Mouse (Mus musculus) G1E (cell line): Measurements from ENCODE around the gene Dennd2d. TPM values are rescaled to one million over a fixed set of nuclear protein-coding genes. Genes with fewer than 3 reads are reported as not detected.

Experiments used
- ATAC-seq: 2 replicates; pipeline ENCODE4 v1.8.0; 2016; ENCODE audit warnings: mild to moderate bottlenecking; ENCODE audit not compliant: insufficient number of reproducible peaks, poor library complexity, low FRiP score, severe bottlenecking; ENCODE audit errors: extremely low read depth
- DNase-seq: peaks from one replicate; pipeline ENCODE4 v3.0.0; 2012; ENCODE audit warnings: low spot score
- H3K27me3 ChIP-seq: 2 replicates; pipeline ENCODE4 v1.6.1; 2012; ENCODE audit warnings: mild to moderate bottlenecking, low read length, inconsistent platforms; ENCODE audit not compliant: insufficient read depth
- H3K36me3 ChIP-seq: replicated peaks from 2 replicates; pipeline ENCODE3; 2012; ENCODE audit warnings: mild to moderate bottlenecking, inconsistent platforms
- H3K4me1 ChIP-seq: 2 replicates; pipeline ENCODE4 v1.6.1; 2012; ENCODE audit warnings: low read depth, low read length, inconsistent platforms, mixed read lengths; ENCODE audit not compliant: insufficient read depth
- H3K4me3 ChIP-seq: 2 replicates; pipeline ENCODE4 v1.5.1; 2012; ENCODE audit warnings: low read depth, mild to moderate bottlenecking, inconsistent platforms, low read length, moderate library complexity, mixed read lengths
- H3K9me3 ChIP-seq: replicated peaks from 2 replicates; pipeline ENCODE4 v1.6.1; 2012; ENCODE audit warnings: inconsistent platforms
- CTCF ChIP-seq: IDR thresholded peaks from 2 replicates; pipeline ENCODE4 v1.5.1; 2012; ENCODE audit warnings: low read depth, low read length, inconsistent platforms, mixed read lengths
- GATA1 ChIP-seq: IDR thresholded peaks from 2 replicates; pipeline ENCODE4 v1.6.1; 2012; ENCODE audit warnings: borderline replicate concordance, low read length, inconsistent platforms, mixed read lengths
- GATA2 ChIP-seq: IDR thresholded peaks from 2 replicates; pipeline ENCODE4 v1.6.1; 2012; ENCODE audit warnings: low read depth, low read length, inconsistent platforms, borderline replicate concordance
- POLR2AphosphoS5 ChIP-seq: IDR thresholded peaks from 2 replicates; pipeline ENCODE4 v1.6.1; 2012; ENCODE audit warnings: low read depth, low read length, inconsistent platforms; ENCODE audit not compliant: insufficient replicate concordance
- TAL1 ChIP-seq: conservative IDR thresholded peaks from 2 replicates; pipeline ENCODE4 v1.6.1; 2012; ENCODE audit warnings: low read depth, low read length, inconsistent platforms, mixed read lengths
- polyA plus RNA-seq: library from polyadenylated mRNA; stranded (reverse); fragments of >175 nt; gene quantifications from 2 replicates; pipeline ENCODE4 v1.2.3, GENCODE M21; 2012
- total RNA-seq, 2 experiments: library from RNA; stranded (forward) in 1 of 2; stranded (reverse) in 1 of 2; fragments of 200-1000 nt in 1 of 2; fragments of >200 nt in 1 of 2; fragmentation: Nextera tagmentation in 1 of 2; gene quantifications; 2 replicates each; pipeline ENCODE4 v1.2.3; 2014 to 2017

Dennd2d gene
- total and polyA plus RNA-seq, 3 experiments = 0.15 to 0.53 (median 0.49) TPM

DNA sequence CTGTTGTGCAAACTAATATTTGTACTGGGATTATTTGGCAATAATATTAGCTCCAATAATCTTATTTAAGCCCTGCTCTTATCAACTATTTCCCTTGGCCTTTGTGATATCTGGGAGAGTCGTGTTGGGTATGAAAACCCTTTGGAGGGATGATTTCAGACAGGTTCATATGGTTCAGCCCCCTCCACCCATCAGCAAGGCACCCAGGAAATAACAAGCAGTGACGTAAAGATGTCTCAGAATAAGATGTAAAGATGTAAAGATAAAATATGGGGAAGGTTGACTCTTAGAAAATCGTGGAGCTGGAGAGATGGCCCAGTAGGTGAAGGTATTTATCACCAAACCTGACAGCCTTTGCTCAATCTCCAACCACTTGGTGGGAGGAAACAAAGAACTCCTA lies 19.7 kb upstream of the Dennd2d start:
- no peaks in the 10 kb centered on the region for H3K36me3 ChIP-seq
- no peak overlapping the region for H3K4me3 ChIP-seq
- TF ChIP-seq GATA1 (no peak), TAL1 (no peak), CTCF (no peak), POLR2AphosphoS5 (no peak), GATA2 (no peak)
- H3K27me3 ChIP-seq = no peaks in the 10 kb centered on the region
- no peaks in the 10 kb centered on the region for H3K9me3 ChIP-seq
- ATAC-seq (no peak), DNase-seq (no peak)
- H3K4me1 ChIP-seq = no peaks in the 10 kb centered on the region

DNA sequence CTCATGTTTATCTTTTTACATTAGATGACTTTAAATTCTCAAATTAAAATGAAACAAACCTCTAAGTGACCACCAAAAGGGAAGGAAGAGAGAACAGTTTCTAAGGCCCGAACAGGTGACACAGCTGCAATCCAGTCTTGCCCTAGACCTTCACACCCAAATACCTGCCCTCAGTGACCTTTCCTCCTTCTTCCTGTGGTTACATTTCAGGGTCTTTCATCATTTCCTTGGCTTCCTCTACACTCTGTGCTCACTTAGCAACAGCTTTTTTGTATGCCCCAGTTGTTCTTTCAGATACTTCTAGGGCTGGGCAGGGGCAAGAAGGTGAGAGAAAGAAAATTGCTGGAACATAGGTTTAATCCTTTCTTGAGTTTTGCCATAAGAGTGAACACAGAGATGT lies 17.5 kb upstream of the Dennd2d start:
- DNase-seq (no peak), ATAC-seq (no peak)
- no peaks in the 10 kb centered on the region for H3K36me3 ChIP-seq
- H3K9me3 ChIP-seq = no peaks in the 10 kb centered on the region
- no peaks in the 10 kb centered on the region for H3K27me3 ChIP-seq
- no peak overlapping the region for H3K4me3 ChIP-seq
- TF ChIP-seq GATA1 (no peak), CTCF (no peak), TAL1 (no peak), POLR2AphosphoS5 (no peak)
- no peaks in the 10 kb centered on the region for H3K4me1 ChIP-seq

DNA sequence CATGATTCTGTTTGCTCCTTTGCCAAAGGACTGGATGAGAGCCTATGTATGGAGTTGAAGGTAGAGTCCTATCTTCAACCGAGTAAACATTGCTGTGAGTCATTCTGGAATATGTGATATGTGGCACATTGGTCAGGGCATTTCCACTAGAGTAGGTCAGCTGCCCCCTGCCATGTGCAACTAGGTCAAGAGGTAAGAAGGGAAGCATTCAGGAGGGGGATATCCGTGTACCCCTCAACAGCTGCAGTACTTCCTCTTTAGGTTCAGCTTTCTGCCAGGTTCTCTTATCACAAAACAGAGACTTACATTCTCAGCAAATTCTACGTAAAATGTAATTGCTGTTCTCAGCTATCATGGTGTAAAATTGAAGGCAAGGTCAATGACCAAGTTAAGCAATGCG lies 8.0 kb upstream of the Dennd2d start:
- no peak for ATAC-seq
- TF ChIP-seq GATA2 (no peak), CTCF (no peak), POLR2AphosphoS5 (no peak), TAL1 (no peak), GATA1 (no peak)
- no peak for DNase-seq

DNA sequence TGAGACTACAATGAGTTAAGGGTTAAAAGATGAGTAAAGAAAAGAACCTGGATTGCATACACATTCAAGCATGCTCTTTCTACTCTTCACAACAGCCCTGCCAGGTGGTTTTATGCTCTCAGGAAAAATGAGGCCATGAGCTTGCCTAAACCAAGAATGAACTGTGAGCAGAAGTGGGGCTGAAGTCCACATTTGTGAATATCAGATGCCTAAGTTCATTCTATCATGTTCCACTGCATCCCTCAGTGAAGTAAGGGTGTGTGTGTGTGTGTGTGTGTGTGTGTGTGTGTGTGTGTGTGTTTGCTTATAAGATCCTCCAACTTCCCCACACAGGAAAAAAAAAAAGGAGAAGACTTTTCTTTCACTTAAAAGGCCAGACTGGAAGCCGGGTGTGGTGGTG lies 5.3 kb upstream of the Dennd2d start:
- Histone ChIP-seq H3K27me3 (no peaks in the 10 kb centered on the region), H3K36me3 (no peaks in the 10 kb centered on the region), H3K4me1 (no peaks in the 10 kb centered on the region), H3K4me3 (no peak overlapping the region), H3K9me3 (no peaks in the 10 kb centered on the region)
- DNase-seq = no peak
- TF ChIP-seq TAL1 (no peak), GATA1 (no peak), POLR2AphosphoS5 (no peak), CTCF (no peak), GATA2 (no peak)
- no peak for ATAC-seq

More for the DNA sequence above, 8.0 kb upstream of the Dennd2d start:
- Histone ChIP-seq H3K36me3 (no peaks in the 10 kb centered on the region), H3K4me1 (no peaks in the 10 kb centered on the region), H3K27me3 (no peaks in the 10 kb centered on the region), H3K4me3 (no peak overlapping the region), H3K9me3 (no peaks in the 10 kb centered on the region)

DNA sequence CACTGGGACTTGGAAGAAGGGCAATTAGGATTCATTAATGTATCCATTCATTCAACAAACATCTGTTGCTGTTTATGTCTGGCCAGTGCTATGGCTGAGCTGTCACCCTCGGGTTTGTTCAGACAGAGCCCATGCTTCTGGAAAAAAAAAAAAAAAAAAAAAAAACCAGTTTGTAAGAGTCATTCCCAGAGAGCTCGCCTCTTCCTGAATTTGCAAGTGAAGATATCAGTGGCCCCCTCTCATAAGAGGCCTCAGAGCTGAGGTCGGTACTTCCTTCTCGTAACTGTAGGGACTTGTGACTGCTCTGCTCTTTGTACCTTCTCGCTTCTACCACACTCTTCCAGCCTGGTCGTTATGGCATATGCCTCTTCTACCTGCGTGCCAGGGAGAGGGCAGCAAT lies 1.1 kb downstream of the Dennd2d start:
- H3K27me3 ChIP-seq = peaks cover 22% of the 10 kb centered on the region
- H3K4me1 ChIP-seq = peaks cover 8% of the 10 kb centered on the region
- no peaks in the 10 kb centered on the region for H3K9me3 ChIP-seq
- ATAC-seq (no peak; the same call in 1 of the 2 replicates), DNase-seq (no peak)
- H3K36me3 ChIP-seq = no peaks in the 10 kb centered on the region
- no peak overlapping the region for H3K4me3 ChIP-seq
- TF ChIP-seq CTCF (no peak), TAL1 (no peak)

DNA sequence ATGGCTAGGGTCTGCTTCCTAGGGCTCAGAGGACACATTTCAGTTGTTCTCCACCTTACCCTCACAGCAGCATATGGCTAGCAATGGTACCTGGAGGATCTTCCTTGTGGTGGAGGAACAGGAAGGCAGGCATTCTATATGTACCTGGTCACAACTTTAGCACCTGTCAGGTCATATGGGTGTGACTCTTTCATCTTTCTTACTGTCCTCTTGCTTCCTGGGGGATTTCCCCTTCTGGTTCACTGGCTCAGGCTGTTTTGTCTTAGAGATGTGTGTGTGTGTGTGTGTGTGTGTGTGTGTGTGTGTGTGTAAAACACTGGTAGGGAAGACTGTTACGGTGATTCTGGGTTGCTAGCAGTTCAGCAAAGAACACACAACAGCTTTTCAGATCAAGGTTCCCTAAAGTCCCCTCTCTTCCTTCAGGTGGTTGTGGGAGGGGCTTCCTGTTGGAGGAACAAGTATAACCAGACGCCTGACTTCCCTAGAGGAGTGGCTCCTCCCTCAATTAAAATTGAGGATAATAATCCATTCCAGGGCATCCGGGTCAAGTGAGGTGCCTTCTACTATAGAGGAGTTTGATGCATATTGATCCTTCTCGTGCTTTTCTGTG lies 1.7 kb downstream of the Dennd2d start:
- ATAC-seq (no peak), DNase-seq (no peak)
- TF ChIP-seq GATA2 (no peak), GATA1 (no peak), POLR2AphosphoS5 (no peak), TAL1 (no peak), CTCF (no peak)
- no peaks in the 10 kb centered on the region for H3K9me3 ChIP-seq
- H3K4me3 ChIP-seq = no peak overlapping the region
- H3K27me3 ChIP-seq = peaks cover 22% of the 10 kb centered on the region
- no peaks in the 10 kb centered on the region for H3K36me3 ChIP-seq
- peaks cover 8% of the 10 kb centered on the region for H3K4me1 ChIP-seq

DNA sequence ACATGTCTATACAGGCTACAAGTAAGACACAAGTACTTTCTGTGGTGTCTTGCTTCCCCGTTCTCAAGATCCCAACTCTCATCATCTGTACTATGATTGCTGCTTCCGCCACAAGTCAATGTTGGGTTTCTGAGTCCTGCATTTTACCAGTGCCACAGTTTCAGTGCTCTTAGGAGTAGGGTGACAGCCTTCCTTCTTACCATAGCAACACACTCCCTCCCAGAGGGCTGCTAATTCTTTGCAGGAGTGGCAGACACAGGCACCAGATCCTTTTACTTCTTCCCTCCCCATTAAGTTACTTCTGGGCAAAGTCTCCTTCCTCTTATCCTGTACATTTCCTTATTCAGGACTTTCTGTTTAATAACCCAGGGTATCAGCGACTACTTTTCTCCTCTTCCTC lies 2.7 kb downstream of the Dennd2d start:
- no peak for ATAC-seq
- H3K36me3 ChIP-seq = no peaks in the 10 kb centered on the region
- TF ChIP-seq GATA2 (no peak), CTCF (no peak), TAL1 (no peak), POLR2AphosphoS5 (no peak), GATA1 (no peak)
- peaks cover 22% of the 10 kb centered on the region for H3K27me3 ChIP-seq
- H3K4me3 ChIP-seq = no peak overlapping the region
- peaks cover 8% of the 10 kb centered on the region for H3K4me1 ChIP-seq
- no peak for DNase-seq
- H3K9me3 ChIP-seq = no peaks in the 10 kb centered on the region
